Mouse (Mus musculus): ENCODE results near the gene Ankrd6.

Gene Ankrd6

GRCm38 (mm10) chr4:32862011-32862750 is 88.5 kb downstream of the Ankrd6 start:
- peak; percentile 46 for DNase-seq (ENCODE audit: extremely low spot score)

- DNase-seq (ENCODE audit: extremely low spot score): no peak
Measured at GRCm38 (mm10) chr4:32860184-32860965, 90.3 kb downstream of the Ankrd6 start.

- no peak for DNase-seq (ENCODE audit: extremely low spot score)
Measured at GRCm38 (mm10) chr4:32855580-32855979, 95.1 kb downstream of the Ankrd6 start.

GRCm38 (mm10) chr4:32854956-32855355 is 95.7 kb downstream of the Ankrd6 start:
- no peak for DNase-seq (ENCODE audit: extremely low spot score)

GRCm38 (mm10) chr4:32853609-32854188 is 96.9 kb downstream of the Ankrd6 start:
- no peak for DNase-seq (ENCODE audit: extremely low spot score)

- DNase-seq (ENCODE audit: extremely low spot score): no peak
Measured at GRCm38 (mm10) chr4:32852819-32853218, 97.8 kb downstream of the Ankrd6 start.

- DNase-seq (ENCODE audit: extremely low spot score): no peak
Measured at GRCm38 (mm10) chr4:32852294-32852693, 98.3 kb downstream of the Ankrd6 start.

- no peak for DNase-seq (ENCODE audit: extremely low spot score)
Measured at GRCm38 (mm10) chr4:32838401-32838800, 112.2 kb downstream of the Ankrd6 start.

GRCm38 (mm10) chr4:32836071-32836470 is 114.6 kb downstream of the Ankrd6 start:
- DNase-seq (ENCODE audit: extremely low spot score): no peak

- no peak for DNase-seq (ENCODE audit: extremely low spot score)
Measured at GRCm38 (mm10) chr4:32834541-32834940, 116.1 kb downstream of the Ankrd6 start.

GRCm38 (mm10) chr4:32833494-32834282 is 117.0 kb downstream of the Ankrd6 start:
- DNase-seq (ENCODE audit: extremely low spot score): peak; percentile 23

- DNase-seq (ENCODE audit: extremely low spot score): peak; percentile 26
Measured at GRCm38 (mm10) chr4:32829316-32829715, 121.3 kb downstream of the Ankrd6 start.

GRCm38 (mm10) chr4:32828385-32829077 is 122.1 kb downstream of the Ankrd6 start:
- no peak for DNase-seq (ENCODE audit: extremely low spot score)

- DNase-seq (ENCODE audit: extremely low spot score): no peak
Measured at GRCm38 (mm10) chr4:32826925-32827324, 123.7 kb downstream of the Ankrd6 start.

- DNase-seq (ENCODE audit: extremely low spot score): no peak
Measured at GRCm38 (mm10) chr4:32824254-32824653, 126.4 kb downstream of the Ankrd6 start.

GRCm38 (mm10) chr4:32820676-32821075 is 130.0 kb downstream of the Ankrd6 start:
- DNase-seq (ENCODE audit: extremely low spot score): no peak

GRCm38 (mm10) chr4:32817478-32817877 is 133.2 kb downstream of the Ankrd6 start:
- no peak for DNase-seq (ENCODE audit: extremely low spot score)

- DNase-seq (ENCODE audit: extremely low spot score): no peak
Measured at GRCm38 (mm10) chr4:32800577-32801170, 150.0 kb downstream of the Ankrd6 start.

- DNase-seq (ENCODE audit: extremely low spot score): peak; percentile 90
Measured at GRCm38 (mm10) chr4:32799966-32800576, 150.6 kb downstream of the Ankrd6 start, which contains the start of gene Lyrm2. Gene Lyrm2, plus strand, starts transcription at chr4:32800253.

GRCm38 (mm10) chr4:32798976-32799375 is 151.7 kb downstream of the Ankrd6 start:
- no peak for DNase-seq (ENCODE audit: extremely low spot score)
